Mouse (Mus musculus) stomach, postnatal 0 days (tissue): ENCODE results near the gene Gpr142. TPM values are rescaled to one million over a fixed set of nuclear protein-coding genes. Genes with fewer than 3 reads are reported as not detected.

ENCODE experiments used
- ATAC-seq: fragments of 200-750 bp; cut with Nextera tagmentation; 2 replicates; pipeline ENCODE4 v1.8.0; 2017; ENCODE audit not compliant: low FRiP score, low TSS enrichment
- DNase-seq: peaks from one replicate; pipeline ENCODE4 v3.0.0-alpha.2; 2016; ENCODE audit warnings: low spot score
- H3K27ac ChIP-seq: fragments of 300-500 bp; sonication (generic); replicated peaks from 2 replicates; pipeline ENCODE4 v1.5.1; 2014; ENCODE audit warnings: mild to moderate bottlenecking, control low read depth
- H3K27me3 ChIP-seq: fragments of 300-500 bp; sonication (generic); 2 replicates; pipeline ENCODE4 v1.6.1; 2014; ENCODE audit warnings: low read length; ENCODE audit not compliant: control insufficient read depth, insufficient read depth
- H3K36me3 ChIP-seq: fragments of 300-500 bp; sonication (generic); 2 replicates; pipeline ENCODE4 v1.6.1; 2014; ENCODE audit warnings: low read length, mixed read lengths; ENCODE audit not compliant: control insufficient read depth, insufficient read depth
- H3K4me1 ChIP-seq: fragments of 300-500 bp; sonication (generic); replicated peaks from 2 replicates; pipeline ENCODE4 v1.6.1; 2014; ENCODE audit warnings: antibody characterized with exemption; ENCODE audit not compliant: control insufficient read depth, insufficient read depth
- H3K4me2 ChIP-seq: fragments of 300-500 bp; sonication (generic); replicated peaks from 2 replicates; pipeline ENCODE4 v1.6.1; 2014; ENCODE audit warnings: low read depth, mild to moderate bottlenecking, control low read depth, moderate library complexity
- H3K4me3 ChIP-seq: fragments of 300-500 bp; sonication (generic); 2 replicates; pipeline ENCODE4 v1.5.1; 2014; ENCODE audit warnings: low read depth, low read length, control low read depth
- H3K9ac ChIP-seq: fragments of 300-500 bp; sonication (generic); 2 replicates; pipeline ENCODE4 v1.6.1; 2014; ENCODE audit warnings: mild to moderate bottlenecking, low read length, control low read depth, mixed read lengths
- H3K9me3 ChIP-seq: fragments of 300-500 bp; sonication (generic); 2 replicates; pipeline ENCODE4 v1.6.1; 2016; ENCODE audit warnings: low read length; ENCODE audit not compliant: control insufficient read depth
- CTCF ChIP-seq: IDR thresholded peaks from 2 replicates; pipeline ENCODE4 v1.5.1; 2016; ENCODE audit warnings: antibody characterized with exemption, low read depth, mild to moderate bottlenecking, moderate library complexity
- EP300 ChIP-seq: optimal IDR thresholded peaks from 2 replicates; pipeline ENCODE3; 2016; ENCODE audit warnings: antibody characterized with exemption
- WGBS: fragments of 180-500 bp; shearing (Covaris S2); extraction: QIAGEN DNeasy Blood & Tissue Kit; methylation state at CpG from one replicate; pipeline ENCODE4 v1.1.7; 2014; 5-methylcytosine and 5-hydroxymethylcytosine counted together
- polyA plus RNA-seq: library from polyadenylated mRNA; unstranded; fragments of >200 nt; fragmentation: Nextera tagmentation; extraction: Ambion mirVana; gene quantifications from 2 replicates; pipeline ENCODE4 v1.2.1, GENCODE M21; 2015

Gpr142 gene
- polyA plus RNA-seq, 1 experiment from 2014 or later: not detected

DNA sequence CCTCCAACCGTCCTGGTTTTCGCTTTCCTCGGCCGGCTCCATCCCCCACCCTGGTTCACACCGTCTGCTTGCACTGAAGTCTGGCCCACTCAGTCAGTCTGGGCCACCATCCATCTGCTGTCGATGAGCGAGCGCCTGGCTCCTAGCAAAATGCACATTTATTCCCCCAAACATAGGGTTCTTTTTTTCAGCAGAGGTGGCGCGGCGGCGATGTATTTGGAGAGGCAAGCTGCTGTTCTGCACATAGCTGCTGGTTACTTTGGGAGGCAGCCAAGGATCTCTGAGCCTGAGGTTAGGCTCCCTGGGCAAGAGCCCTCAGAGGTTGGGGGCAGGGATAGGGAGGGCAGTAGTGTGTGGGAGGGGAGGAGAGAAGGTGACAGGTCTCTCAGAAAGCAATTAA, 24.0 kb downstream of the Gpr142 start:
- Histone ChIP-seq H3K4me3 (no peak overlapping the region), H3K36me3 (no peaks in the 10 kb centered on the region), H3K4me1 (no peaks in the 10 kb centered on the region), H3K27ac (no peak overlapping the region), H3K4me2 (0 out of 2 replicates have a peak overlapping the region, but pooled peaks have one; percentile 11), H3K27me3 (no peaks in the 10 kb centered on the region), H3K9ac (no peak overlapping the region), H3K9me3 (no peaks in the 10 kb centered on the region)
- DNase-seq (peak; percentile 46), ATAC-seq (no peak)
- 46% methylated on average over 12 of the region's 12 CpGs for WGBS
- no peak for TF ChIP-seq CTCF
- no peak for TF ChIP-seq EP300

DNA sequence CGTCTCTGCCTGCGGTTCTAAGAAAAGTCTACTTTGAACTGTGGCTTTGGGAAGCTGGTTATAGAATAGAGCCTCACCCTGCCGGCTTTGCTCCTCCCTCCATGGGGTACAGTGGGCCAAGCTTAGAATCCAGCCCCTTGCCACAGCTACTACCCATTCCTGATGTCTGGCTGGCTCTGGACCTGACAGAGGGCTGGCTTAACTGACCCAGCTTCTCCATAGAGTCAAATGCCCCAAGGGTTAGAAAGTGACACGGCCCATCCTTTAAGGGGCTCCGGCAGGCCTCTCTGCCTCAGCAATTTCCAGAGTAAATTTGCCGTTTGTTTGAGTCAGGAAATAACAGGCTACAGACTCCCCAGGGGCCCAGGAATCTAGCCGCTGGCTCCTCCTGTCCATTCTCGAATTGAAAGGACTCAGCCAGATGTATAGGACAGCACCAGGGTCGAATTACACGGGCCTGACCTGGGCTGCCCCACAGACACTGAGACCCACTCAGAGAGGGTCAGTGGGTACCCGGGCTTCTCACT, 24.5 kb downstream of the Gpr142 start:
- 14% methylated on average over 11 of the region's 11 CpGs for WGBS
- Histone ChIP-seq H3K4me1 (no peaks in the 10 kb centered on the region), H3K4me2 (0 out of 2 replicates have a peak overlapping the region, but pooled peaks have one; percentile 11), H3K4me3 (no peak overlapping the region), H3K9ac (no peak overlapping the region), H3K36me3 (no peaks in the 10 kb centered on the region), H3K27me3 (no peaks in the 10 kb centered on the region), H3K9me3 (no peaks in the 10 kb centered on the region), H3K27ac (no peak overlapping the region)
- ATAC-seq (no peak), DNase-seq (no peak)
- TF ChIP-seq CTCF (no peak), EP300 (no peak)

DNA sequence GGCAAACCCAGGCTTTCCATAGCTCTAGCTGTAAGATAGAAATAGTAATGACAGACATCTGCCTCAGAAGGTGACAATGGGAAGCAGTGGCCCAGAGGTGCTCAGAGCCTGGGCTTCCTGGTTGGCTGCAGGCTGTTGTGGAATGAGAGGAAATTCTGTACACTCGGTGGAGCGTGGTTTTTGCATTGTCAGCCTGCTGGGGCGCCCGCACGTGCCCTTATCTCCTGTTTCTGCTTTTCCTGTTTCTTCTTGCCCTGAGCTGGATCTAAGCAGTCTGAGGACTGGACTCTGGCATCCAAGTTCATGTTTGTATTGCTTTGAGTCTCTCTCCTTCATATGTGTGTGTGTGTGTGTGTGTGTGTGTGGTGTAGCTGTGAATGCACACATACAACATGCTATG, 28.0 kb downstream of the Gpr142 start:
- no peak overlapping the region for H3K4me2 ChIP-seq
- TF ChIP-seq CTCF: no peak
- TF ChIP-seq EP300: no peak
- H3K36me3 ChIP-seq: no peaks in the 10 kb centered on the region
- DNase-seq: peak; percentile 67
- no peak overlapping the region for H3K9ac ChIP-seq
- H3K9me3 ChIP-seq: no peaks in the 10 kb centered on the region
- H3K4me1 ChIP-seq: peaks cover 9% of the 10 kb centered on the region; the same call in 1 of the 2 replicates
- H3K27me3 ChIP-seq: no peaks in the 10 kb centered on the region
- peak; percentile 72 for ATAC-seq
- WGBS: 39% methylated on average over 5 of the region's 5 CpGs
- H3K27ac ChIP-seq: no peak overlapping the region
- H3K4me3 ChIP-seq: no peak overlapping the region

DNA sequence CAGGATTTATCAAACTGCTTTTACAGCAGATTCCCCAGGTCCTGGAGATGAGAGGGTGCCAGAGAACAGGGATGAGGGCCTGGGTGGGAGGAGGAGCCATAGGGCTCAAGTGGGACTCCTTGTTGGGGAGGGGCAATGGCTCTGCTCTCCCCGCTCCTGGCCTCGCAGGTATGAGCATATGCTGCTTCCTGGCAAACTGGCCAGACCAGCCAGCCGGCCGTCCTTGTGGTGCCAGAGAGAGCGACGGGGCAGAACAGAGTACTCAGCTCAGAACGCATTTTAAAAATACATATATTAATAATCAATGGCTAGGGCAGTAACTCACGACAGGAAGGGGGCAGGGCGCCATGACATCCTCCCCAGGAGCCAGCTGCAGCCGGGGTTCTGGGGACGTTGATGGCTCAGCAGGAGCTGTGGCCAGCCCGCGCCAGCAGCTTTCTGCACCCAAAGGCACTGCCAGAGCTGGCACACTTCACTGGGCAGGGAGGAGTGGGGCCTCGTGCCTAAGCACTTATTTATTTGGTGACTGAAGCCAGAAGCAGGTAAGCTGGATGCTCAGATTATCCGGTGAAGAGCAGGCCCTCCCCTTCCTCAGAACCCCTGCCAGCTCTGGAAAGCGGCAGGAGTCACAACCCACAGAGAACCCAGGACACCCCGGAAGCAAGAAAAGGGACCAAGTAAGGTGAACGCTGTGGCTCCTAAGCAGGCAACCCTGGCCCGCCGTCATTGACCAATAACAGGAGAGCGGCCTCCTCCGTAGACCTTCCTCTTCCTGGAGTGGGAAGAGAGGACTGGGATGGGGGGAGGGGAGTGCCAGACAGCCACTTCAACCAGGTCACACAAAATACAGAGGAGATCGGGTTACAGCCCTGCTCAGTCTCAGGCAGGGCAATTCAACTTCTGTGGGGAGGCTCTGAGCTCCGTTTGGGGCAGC, 31.0 kb downstream of the Gpr142 start:
- peak overlapping the region; percentile 21 for H3K4me3 ChIP-seq

DNA sequence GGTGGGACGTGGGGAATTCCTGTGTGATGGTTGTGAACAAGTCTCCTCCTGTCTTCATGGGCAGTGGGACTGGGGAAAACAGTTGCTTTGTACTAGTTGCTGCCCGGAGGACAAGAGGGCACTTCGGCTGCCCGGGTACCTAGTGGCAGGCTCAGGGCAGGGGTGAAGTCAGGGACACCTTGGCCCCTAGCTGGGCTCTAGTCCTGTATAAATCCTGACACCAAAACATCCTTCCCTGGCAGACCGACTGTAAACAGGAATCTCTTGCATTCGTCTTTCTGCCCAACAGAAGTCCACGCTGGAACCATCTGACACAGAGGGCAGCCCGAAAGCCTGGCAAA, 31.7 kb downstream of the Gpr142 start:
- ATAC-seq (no peak), DNase-seq (no peak)
- Histone ChIP-seq H3K27me3 (no peaks in the 10 kb centered on the region), H3K4me3 (0 out of 2 replicates have a peak overlapping the region, but pooled peaks have one; percentile 21), H3K4me2 (peak overlapping the region; percentile 50), H3K9me3 (no peaks in the 10 kb centered on the region), H3K4me1 (peaks cover 9% of the 10 kb centered on the region; the same call in 1 of the 2 replicates), H3K36me3 (no peaks in the 10 kb centered on the region), H3K9ac (peak overlapping the region; percentile 45; the same call in 1 of the 2 replicates), H3K27ac (peak overlapping the region; percentile 79)
- WGBS: 27% methylated on average over 8 of the region's 8 CpGs
- no peak for TF ChIP-seq CTCF
- TF ChIP-seq EP300: no peak

More for the DNA sequence above, 31.0 kb downstream of the Gpr142 start:
- peak; percentile 77 for DNase-seq
- H3K27me3 ChIP-seq: no peaks in the 10 kb centered on the region
- H3K9ac ChIP-seq: peak overlapping the region; percentile 45
- peak overlapping the region; percentile 79 for H3K27ac ChIP-seq
- WGBS: 7% methylated on average over 24 of the region's 24 CpGs
- TF ChIP-seq EP300: no peak
- TF ChIP-seq CTCF: no peak
- H3K4me1 ChIP-seq: peaks cover 9% of the 10 kb centered on the region; the same call in 1 of the 2 replicates
- H3K36me3 ChIP-seq: no peaks in the 10 kb centered on the region
- peak overlapping the region; percentile 50 for H3K4me2 ChIP-seq
- H3K9me3 ChIP-seq: no peaks in the 10 kb centered on the region
- peak; percentile 91 for ATAC-seq

DNA sequence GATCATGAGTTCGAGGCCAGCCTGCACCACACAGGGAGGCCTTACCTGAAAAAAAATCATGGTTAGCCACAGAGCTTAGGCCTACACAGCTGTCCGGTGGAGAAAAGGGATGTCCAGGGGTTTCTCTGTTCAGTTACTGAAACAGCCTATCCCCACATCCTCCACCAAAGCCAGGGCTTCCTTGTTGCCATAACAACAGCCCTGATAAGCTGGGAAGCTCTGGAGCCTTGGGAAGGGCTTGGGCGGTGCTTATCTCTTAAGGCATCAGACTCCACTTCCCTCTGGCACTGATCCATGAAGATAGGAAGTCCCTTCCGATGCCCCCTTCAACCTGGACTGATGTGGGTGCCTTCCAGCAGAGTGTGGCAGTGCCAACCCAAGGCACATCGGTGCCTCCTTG, 34.4 kb downstream of the Gpr142 start:
- H3K36me3 ChIP-seq: no peaks in the 10 kb centered on the region
- 55% methylated on average over 5 of the region's 5 CpGs for WGBS
- H3K9me3 ChIP-seq: no peaks in the 10 kb centered on the region
- no peaks in the 10 kb centered on the region for H3K27me3 ChIP-seq
- no peak overlapping the region for H3K4me2 ChIP-seq
- DNase-seq (no peak), ATAC-seq (no peak)
- H3K9ac ChIP-seq: no peak overlapping the region
- H3K27ac ChIP-seq: no peak overlapping the region
- peaks cover 9% of the 10 kb centered on the region; the same call in 1 of the 2 replicates for H3K4me1 ChIP-seq
- TF ChIP-seq EP300 (no peak), CTCF (no peak)
- no peak overlapping the region for H3K4me3 ChIP-seq
